Mouse (Mus musculus) kidney, embryonic 16.5 days (tissue): ENCODE measurements around the gene Prpf40a. TPM values are rescaled to one million over a fixed set of nuclear protein-coding genes. Genes with fewer than 3 reads are reported as not detected.

Experiments
- ATAC-seq: fragments of 200-750 bp; cut with Nextera tagmentation; 2 replicates; pipeline ENCODE4 v1.8.0; 2017; ENCODE audit warnings: moderate TSS enrichment; ENCODE audit not compliant: low FRiP score, low TSS enrichment
- H3K27ac ChIP-seq: fragments of 300-500 bp; sonication (generic); 2 replicates; pipeline ENCODE4 v1.5.1; 2014; ENCODE audit warnings: low read length
- H3K27me3 ChIP-seq: fragments of 300-500 bp; sonication (generic); 2 replicates; pipeline ENCODE4 v1.6.1; 2014; ENCODE audit warnings: low read length, control low read depth, mixed read lengths; ENCODE audit not compliant: insufficient read depth
- H3K36me3 ChIP-seq: fragments of 300-500 bp; sonication (generic); 2 replicates; pipeline ENCODE4 v1.6.1; 2014; ENCODE audit warnings: low read length, control low read depth, mixed read lengths; ENCODE audit not compliant: insufficient read depth
- H3K4me1 ChIP-seq: fragments of 300-500 bp; sonication (generic); 2 replicates; pipeline ENCODE4 v1.6.1; 2014; ENCODE audit warnings: low read length, control low read depth, mixed read lengths; ENCODE audit not compliant: insufficient read depth
- H3K4me2 ChIP-seq: fragments of 300-500 bp; sonication (generic); replicated peaks from 2 replicates; pipeline ENCODE4 v1.6.1; 2014; ENCODE audit warnings: low read depth, low read length
- H3K4me3 ChIP-seq: fragments of 300-500 bp; sonication (generic); 2 replicates; pipeline ENCODE4 v1.5.1; 2014; ENCODE audit warnings: mild to moderate bottlenecking, low read length
- H3K9ac ChIP-seq: fragments of 300-500 bp; sonication (generic); replicated peaks from 2 replicates; pipeline ENCODE4 v1.6.1; 2014; ENCODE audit warnings: low read length
- H3K9me3 ChIP-seq: fragments of 300-500 bp; sonication (generic); 2 replicates; pipeline ENCODE4 v1.6.1; 2016; ENCODE audit warnings: low read length, control low read depth
- WGBS: fragments of 180-500 bp; shearing (Covaris S2); extraction: QIAGEN DNeasy Blood & Tissue Kit; methylation state at CpG from one replicate; pipeline ENCODE4 v1.1.7; 2014; 5-methylcytosine and 5-hydroxymethylcytosine counted together
- polyA plus RNA-seq: library from polyadenylated mRNA; unstranded; fragments of >200 nt; fragmentation: Nextera tagmentation; extraction: Ambion mirVana; gene quantifications from 2 replicates; pipeline ENCODE4 v1.2.1, GENCODE M21; 2015

Gene Prpf40a
- polyA plus RNA-seq, 1 experiment from 2014 or later: 153 TPM

DNA sequence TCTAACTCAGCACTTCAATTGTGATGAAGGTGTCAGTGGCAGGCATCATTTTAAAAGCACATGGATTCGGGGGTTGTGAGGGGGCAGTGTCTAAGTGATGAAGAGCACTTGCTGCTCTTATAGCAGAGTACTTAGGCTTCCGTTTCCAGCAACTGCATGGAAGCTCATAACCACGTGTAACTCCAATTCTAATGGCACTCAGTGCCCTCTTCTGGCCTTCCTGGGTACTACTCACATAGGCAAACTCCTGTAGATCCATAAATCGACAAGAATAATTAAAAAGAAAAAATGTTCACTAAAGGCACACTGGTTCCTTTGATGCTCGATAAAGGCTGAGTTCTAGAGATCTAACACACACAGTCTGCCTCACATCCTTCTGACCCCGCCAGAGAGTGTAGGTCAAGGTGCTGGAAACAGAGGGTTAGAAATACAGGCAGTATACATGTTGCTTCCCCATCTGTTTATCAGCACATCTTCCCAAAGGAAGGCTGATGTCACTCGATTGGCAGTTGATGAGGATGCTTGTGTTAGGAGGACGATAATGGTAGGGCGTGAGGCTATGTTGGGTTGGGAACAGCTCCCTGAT is 105.4 kb downstream of the Prpf40a start:
- Histone ChIP-seq H3K27ac (no peak overlapping the region), H3K4me1 (no peaks in the 10 kb centered on the region), H3K36me3 (no peaks in the 10 kb centered on the region), H3K9ac (no peak overlapping the region), H3K4me2 (no peak overlapping the region), H3K9me3 (no peaks in the 10 kb centered on the region), H3K27me3 (no peaks in the 10 kb centered on the region), H3K4me3 (no peak overlapping the region)
- 53% methylated on average over 9 of the region's 9 CpGs for WGBS
- ATAC-seq: no peak

Other genes starting within 250 kb of the Prpf40a start
- 47.3 and 49.8 TPM in 2 replicates for gene Arl6ip6, start 442 bp upstream of the Prpf40a start, polyA plus RNA-seq